Mouse (Mus musculus) testis, postnatal 10 days (tissue): ENCODE results near the gene Lyzl6.

Experiments used
- DNase-seq: peaks from one replicate; pipeline ENCODE4 v3.0.0; 2021; ENCODE audit warnings: low spot score

Lyzl6 gene

GRCm38 (mm10) chr11:103638790-103639189 lies at the start of gene Lyzl6:
Gene Lyzl6 (minus strand): TSS chr11:103638890.
- DNase-seq = peak; percentile 11

GRCm38 (mm10) chr11:103686706-103687105 lies 48.0 kb upstream of the Lyzl6 start:
- DNase-seq = no peak

GRCm38 (mm10) chr11:103685261-103685736 lies 46.6 kb upstream of the Lyzl6 start:
- DNase-seq = no peak

- DNase-seq = no peak
Observed at GRCm38 (mm10) chr11:103683667-103684334, 45.1 kb upstream of the Lyzl6 start.

GRCm38 (mm10) chr11:103677042-103677441 lies 38.4 kb upstream of the Lyzl6 start:
- DNase-seq = peak; percentile 66

- DNase-seq = peak; percentile 65
Observed at GRCm38 (mm10) chr11:103675556-103675955, 36.9 kb upstream of the Lyzl6 start.

GRCm38 (mm10) chr11:103666907-103667426 lies 28.3 kb upstream of the Lyzl6 start:
- no peak for DNase-seq

- no peak for DNase-seq
Observed at GRCm38 (mm10) chr11:103666181-103666906, 27.7 kb upstream of the Lyzl6 start.

GRCm38 (mm10) chr11:103665695-103666094 lies 27.0 kb upstream of the Lyzl6 start:
- DNase-seq = no peak

- no peak for DNase-seq
Observed at GRCm38 (mm10) chr11:103663119-103663518, 24.4 kb upstream of the Lyzl6 start.

- no peak for DNase-seq
Observed at GRCm38 (mm10) chr11:103662546-103662945, 23.9 kb upstream of the Lyzl6 start.

- DNase-seq = no peak
Observed at GRCm38 (mm10) chr11:103661863-103662262, 23.2 kb upstream of the Lyzl6 start.

GRCm38 (mm10) chr11:103658189-103658588 lies 19.5 kb upstream of the Lyzl6 start:
- DNase-seq = no peak

GRCm38 (mm10) chr11:103656520-103656919 lies 17.8 kb upstream of the Lyzl6 start:
- peak; percentile 83 for DNase-seq

GRCm38 (mm10) chr11:103653359-103653965 lies 14.8 kb upstream of the Lyzl6 start:
- DNase-seq = no peak

- DNase-seq = no peak
Observed at GRCm38 (mm10) chr11:103651426-103651825, 12.7 kb upstream of the Lyzl6 start.

- DNase-seq = no peak
Observed at GRCm38 (mm10) chr11:103649983-103650493, 11.3 kb upstream of the Lyzl6 start.

- peak; percentile 59 for DNase-seq
Observed at GRCm38 (mm10) chr11:103649301-103649982, 10.8 kb upstream of the Lyzl6 start, which contains the start of gene Rprml. Gene Rprml (plus strand): TSS chr11:103649570.

GRCm38 (mm10) chr11:103648656-103649055 lies 10.0 kb upstream of the Lyzl6 start:
- no peak for DNase-seq

GRCm38 (mm10) chr11:103647921-103648620 lies 9.4 kb upstream of the Lyzl6 start:
- DNase-seq = peak; percentile 70

GRCm38 (mm10) chr11:103646301-103646700 lies 7.6 kb upstream of the Lyzl6 start:
- DNase-seq = peak; percentile 28
